Mouse (Mus musculus) CH12.LX (cell line): ENCODE measurements at regions not wholly inside any gene's neighbourhood (a gene's known extent, or its start where the extent isn't known, plus 50 kb on each side); places are given as distances from the start of the nearest gene placed in this dataset.
A peak's percentile ranks its signal among the peaks of the same experiment; 100 is the strongest.

Experiments
- DNase-seq: peaks from one replicate; pipeline ENCODE4 v3.0.0-alpha.2; 2013; ENCODE audit errors: extremely low read depth
- H3K27ac ChIP-seq: 2 replicates; pipeline ENCODE4 v1.5.1; 2012; ENCODE audit warnings: low read depth, mild to moderate bottlenecking, control low read depth, moderate library complexity; ENCODE audit not compliant: insufficient read depth
- H3K27me3 ChIP-seq: replicated peaks from 2 replicates; pipeline ENCODE3; 2012; ENCODE audit warnings: inconsistent platforms
- H3K36me3 ChIP-seq, 2 experiments: replicated peaks in 1 of 2; 2 replicates each; pipeline versions ENCODE3 to v1.6.1; 2012; ENCODE audit warnings: inconsistent platforms in 1 of 2, low read length in 1 of 2, mild to moderate bottlenecking in 1 of 2, mixed read lengths in 1 of 2, moderate library complexity in 1 of 2; ENCODE audit not compliant: control insufficient read depth in 1 of 2, insufficient read depth in 1 of 2
- H3K4me1 ChIP-seq, 2 experiments: 2 replicates each; pipeline ENCODE4 v1.6.1; 2012; ENCODE audit warnings: inconsistent platforms in 1 of 2, moderate library complexity in 1 of 2; ENCODE audit not compliant: insufficient read depth in 2 of 2, control insufficient read depth in 1 of 2
- H3K4me2 ChIP-seq: 2 replicates; pipeline ENCODE4 v1.6.1; 2012; ENCODE audit warnings: low read depth, mild to moderate bottlenecking, control low read depth; ENCODE audit not compliant: poor library complexity, insufficient read depth, severe bottlenecking
- H3K4me3 ChIP-seq, 3 experiments: fragments of 150-350 bp in 1 of 3; sonication (generic) in 1 of 3; replicated peaks in 1 of 3; 2 replicates each; pipeline versions ENCODE3 to v1.5.1; 2011 to 2012; ENCODE audit warnings: low read depth in 2 of 3, low read length in 2 of 3, mild to moderate bottlenecking in 2 of 3, moderate library complexity in 2 of 3, control low read depth in 1 of 3, improper control_type of control experiment in 1 of 3, inconsistent platforms in 1 of 3, mixed read lengths in 1 of 3; ENCODE audit not compliant: poor library complexity in 1 of 3
- H3K79me2 ChIP-seq: replicated peaks from 2 replicates; pipeline ENCODE4 v1.6.1; 2012; ENCODE audit warnings: mild to moderate bottlenecking, moderate library complexity; ENCODE audit not compliant: control insufficient read depth, poor library complexity, insufficient read depth, severe bottlenecking; ENCODE audit errors: extremely low read depth
- H3K9ac ChIP-seq: 2 replicates; pipeline ENCODE4 v1.6.1; 2012; ENCODE audit warnings: low read depth, mild to moderate bottlenecking, control low read depth, moderate library complexity; ENCODE audit not compliant: insufficient read depth
- H3K9me3 ChIP-seq: replicated peaks from 2 replicates; pipeline ENCODE3; 2012; ENCODE audit warnings: low read length, inconsistent platforms, mixed read lengths
- BHLHE40 ChIP-seq: IDR thresholded peaks from 2 replicates; pipeline ENCODE4 v1.6.1; 2011; ENCODE audit warnings: mild to moderate bottlenecking, low read depth, low read length, improper control_type of control experiment
- CHD1 ChIP-seq: IDR thresholded peaks from 2 replicates; pipeline ENCODE4 v1.6.1; 2012; ENCODE audit warnings: low read depth, low read length, improper control_type of control experiment, inconsistent platforms
- CHD2 ChIP-seq: IDR thresholded peaks from 2 replicates; pipeline ENCODE4 v1.6.1; 2011; ENCODE audit warnings: low read length, improper control_type of control experiment
- CTCF ChIP-seq, 2 experiments: IDR thresholded peaks in 1 of 2; conservative IDR thresholded peaks in 1 of 2; 2 replicates each; pipeline ENCODE4 v1.5.1; 2011 to 2012; ENCODE audit warnings: low read depth in 2 of 2, low read length in 2 of 2, improper control_type of control experiment in 1 of 2, inconsistent platforms in 1 of 2, mild to moderate bottlenecking in 1 of 2, moderate library complexity in 1 of 2
- JUN ChIP-seq: IDR thresholded peaks from 2 replicates; pipeline ENCODE4 v1.6.1; 2011; ENCODE audit warnings: low read depth, mild to moderate bottlenecking, low read length, improper control_type of control experiment, moderate library complexity; ENCODE audit not compliant: insufficient read depth
- MAFK ChIP-seq: IDR thresholded peaks from 2 replicates; pipeline ENCODE4 v1.6.1; 2011; ENCODE audit warnings: low read length, improper control_type of control experiment; ENCODE audit not compliant: insufficient replicate concordance
- MAZ ChIP-seq: IDR thresholded peaks from 2 replicates; pipeline ENCODE4 v1.6.1; 2012; ENCODE audit warnings: low read depth, mild to moderate bottlenecking, inconsistent platforms, low read length, improper control_type of control experiment, moderate library complexity
- MYC ChIP-seq: IDR thresholded peaks from 2 replicates; pipeline ENCODE4 v1.6.1; 2011; ENCODE audit warnings: low read depth, mild to moderate bottlenecking, improper control_type of control experiment, low read length
- NRF1 ChIP-seq: IDR thresholded peaks from 2 replicates; pipeline ENCODE4 v1.6.1; 2014; ENCODE audit warnings: low read depth, mild to moderate bottlenecking, inconsistent platforms, low read length, improper control_type of control experiment, moderate library complexity
- PAX5 ChIP-seq: IDR thresholded peaks from 2 replicates; pipeline ENCODE4 v1.6.1; 2012; ENCODE audit warnings: low read length, inconsistent platforms, mixed read lengths
- POLR2A ChIP-seq: IDR thresholded peaks from 2 replicates; pipeline ENCODE4 v1.6.1; 2011; ENCODE audit warnings: low read depth, mild to moderate bottlenecking, improper control_type of control experiment, low read length
- POLR2AphosphoS2 ChIP-seq: IDR thresholded peaks from 2 replicates; pipeline ENCODE4 v1.6.1; 2011; ENCODE audit warnings: low read depth, low read length, improper control_type of control experiment
- RAD21 ChIP-seq: IDR thresholded peaks from 2 replicates; pipeline ENCODE4 v1.6.1; 2011; ENCODE audit warnings: low read depth, mild to moderate bottlenecking, low read length, improper control_type of control experiment, moderate library complexity
- SMC3 ChIP-seq: IDR thresholded peaks from 2 replicates; pipeline ENCODE4 v1.6.1; 2011; ENCODE audit warnings: low read depth, low read length, improper control_type of control experiment
- UBTF ChIP-seq: IDR thresholded peaks from 2 replicates; pipeline ENCODE4 v1.6.1; 2012; ENCODE audit warnings: low read depth, mild to moderate bottlenecking, inconsistent platforms, low read length, improper control_type of control experiment, moderate library complexity
- USF2 ChIP-seq: conservative IDR thresholded peaks from 2 replicates; pipeline ENCODE4 v1.6.1; 2011; ENCODE audit warnings: low read depth, low read length, improper control_type of control experiment
- ZKSCAN1 ChIP-seq: IDR thresholded peaks from 2 replicates; pipeline ENCODE4 v1.6.1; 2012; ENCODE audit warnings: low read depth, inconsistent platforms, low read length, improper control_type of control experiment, borderline replicate concordance
- dilution Hi-C: fragments of 300-500 bp; cut with MboI; formaldehyde crosslinking; loops from 2 replicates; pipeline ENCODE4 v1.14.3; 2020; ENCODE audit warnings: low sequenced_read_pairs; ENCODE audit not compliant: extremely low pct_unique_long_range_greater_than_20kb, extremely low pct_ligation_motif_present
- in situ Hi-C: fragments of 300-500 bp; cut with MboI; formaldehyde crosslinking; loops from 3 replicates; pipeline ENCODE4 v1.14.3; 2019; ENCODE audit warnings: low sequenced_read_pairs, low pct_ligation_motif_present, low pct_unique_long_range_greater_than_20kb, mixed read lengths

- no peak overlapping the region for H3K4me2 ChIP-seq
- no peak overlapping the region for H3K4me3 ChIP-seq
- TF ChIP-seq ZKSCAN1 (no peak), JUN (no peak), USF2 (no peak), SMC3 (no peak), POLR2AphosphoS2 (no peak), CHD2 (no peak), PAX5 (no peak), CHD1 (no peak), MAFK (no peak), CTCF (conservative IDR thresholded peaks at IDR 0.05 in 1 of 2, IDR thresholded peaks at IDR 0.05 in 1 of 2; ENCODE audit: low read depth in 2 of 2, low read length in 2 of 2) (no peak), MYC (no peak), RAD21 (no peak), NRF1 (no peak), UBTF (no peak), POLR2A (no peak)
- H3K4me1 ChIP-seq = no peaks in the 10 kb centered on the region
- H3K9ac ChIP-seq = no peak overlapping the region
- no peaks in the 10 kb centered on the region for H3K27me3 ChIP-seq
- dilution Hi-C loops = no loop called here
- H3K36me3 ChIP-seq = no peaks in the 10 kb centered on the region
- H3K9me3 ChIP-seq = no peaks in the 10 kb centered on the region
- in situ Hi-C loops = no loop called here
- H3K27ac ChIP-seq = no peak overlapping the region
- H3K79me2 ChIP-seq = no peaks in the 10 kb centered on the region
- no peak for DNase-seq
Observed at GRCm38 (mm10) chr10:115708623-115709022, 108.0 kb upstream of the Tspan8 start.

GRCm38 (mm10) chr10:115713896-115714295 is 102.7 kb upstream of the Tspan8 start:
- H3K9ac ChIP-seq = no peak overlapping the region
- no peak for TF ChIP-seq MAZ
- no peak for TF ChIP-seq BHLHE40
- TF ChIP-seq MAFK = no peak
- peak in 1 of 2 experiments; percentile 39; a peak in 2 of 4 replicates for TF ChIP-seq CTCF (conservative IDR thresholded peaks at IDR 0.05 in 1 of 2, IDR thresholded peaks at IDR 0.05 in 1 of 2; ENCODE audit: low read depth in 2 of 2, low read length in 2 of 2)
- TF ChIP-seq JUN = no peak
- no peak for TF ChIP-seq PAX5
- TF ChIP-seq RAD21 = peak; percentile 36
- no peak for TF ChIP-seq NRF1
- no peak overlapping the region for H3K4me2 ChIP-seq
- H3K4me1 ChIP-seq = no peaks in the 10 kb centered on the region
- no peaks in the 10 kb centered on the region for H3K9me3 ChIP-seq
- no peak for DNase-seq
- in situ Hi-C loops = no loop called here
- H3K4me3 ChIP-seq = no peak overlapping the region
- H3K27me3 ChIP-seq = no peaks in the 10 kb centered on the region
- no peak overlapping the region for H3K27ac ChIP-seq
- no peaks in the 10 kb centered on the region for H3K79me2 ChIP-seq
- no peaks in the 10 kb centered on the region for H3K36me3 ChIP-seq
- dilution Hi-C loops = no loop called here
